Mouse (Mus musculus) MN1 (cell line): ENCODE measurements around the gene Lpar5.
A peak's percentile ranks its signal among the peaks of the same experiment; 100 is the strongest.
"Not testable (repeated sequence)": the region's sequence is repeated elsewhere in the genome, so short reads cannot be mapped to it uniquely, and the experiment has no call there.

Source experiments
- DNase-seq: peaks from one replicate; pipeline ENCODE4 v3.0.0-alpha.2; 2016; ENCODE audit warnings: low spot score

The Lpar5 gene

GRCm38 (mm10) chr6:125067571-125067995 is at the start of gene Lpar5:
Gene Lpar5, plus strand, starts transcription at chr6:125067920.
- DNase-seq: no peak

DNA sequence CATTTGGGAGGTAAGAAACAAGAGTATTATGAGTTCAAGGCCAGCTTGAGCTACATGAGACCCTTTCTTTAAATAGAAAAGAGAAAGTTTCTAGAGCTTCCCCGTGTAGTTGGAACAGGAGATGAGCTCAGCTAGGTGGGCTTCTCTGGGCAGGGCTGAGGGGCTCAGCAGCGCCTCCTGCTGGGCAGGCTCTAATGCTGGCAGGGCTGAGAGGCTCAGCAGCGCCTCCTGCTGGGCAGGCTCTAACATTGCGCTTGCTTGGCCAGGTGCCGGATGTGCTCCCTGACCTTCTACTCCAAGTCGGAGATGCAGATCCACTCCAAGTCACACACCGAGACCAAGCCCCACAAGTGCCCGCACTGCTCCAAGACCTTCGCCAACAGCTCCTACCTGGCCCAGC is 37.2 kb upstream of the Lpar5 start:
- peak; percentile 23 for DNase-seq

DNA sequence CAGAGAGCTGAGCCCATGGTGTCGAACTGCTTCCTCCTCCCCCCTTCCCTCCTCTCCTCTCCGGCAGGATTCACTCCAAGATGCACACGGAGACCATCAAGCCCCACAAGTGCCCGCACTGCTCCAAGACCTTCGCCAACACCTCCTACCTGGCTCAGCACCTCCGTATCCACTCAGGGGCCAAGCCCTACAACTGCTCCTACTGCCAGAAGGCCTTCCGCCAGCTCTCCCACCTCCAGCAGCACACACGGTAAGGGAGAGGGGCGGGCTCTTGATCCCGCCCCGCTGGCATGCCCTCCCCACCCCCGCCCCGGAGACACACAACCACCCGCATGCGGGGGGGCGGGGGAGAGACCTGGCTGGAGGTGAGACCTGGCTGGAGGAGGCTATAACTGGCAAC is 36.1 kb upstream of the Lpar5 start:
- no peak for DNase-seq

DNA sequence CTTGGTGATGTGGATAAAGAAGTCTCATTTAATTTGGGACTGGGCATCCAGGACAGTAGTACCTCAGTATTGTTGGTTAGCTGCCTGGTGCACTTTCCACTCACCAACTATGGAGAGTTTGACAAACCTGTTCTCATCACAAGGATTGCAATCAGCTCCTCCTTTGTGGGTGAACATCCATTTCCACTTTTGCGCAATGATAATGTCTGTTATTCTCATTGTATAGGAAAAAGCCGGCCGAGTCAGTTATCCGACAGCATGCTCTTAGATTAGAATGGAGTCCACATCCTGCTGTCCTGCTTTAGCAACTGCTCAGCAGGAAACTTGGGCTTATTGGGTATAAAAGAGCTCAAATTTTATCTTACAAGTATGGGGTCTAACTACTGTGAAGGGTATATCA is 29.1 kb upstream of the Lpar5 start:
- DNase-seq: no peak

DNA sequence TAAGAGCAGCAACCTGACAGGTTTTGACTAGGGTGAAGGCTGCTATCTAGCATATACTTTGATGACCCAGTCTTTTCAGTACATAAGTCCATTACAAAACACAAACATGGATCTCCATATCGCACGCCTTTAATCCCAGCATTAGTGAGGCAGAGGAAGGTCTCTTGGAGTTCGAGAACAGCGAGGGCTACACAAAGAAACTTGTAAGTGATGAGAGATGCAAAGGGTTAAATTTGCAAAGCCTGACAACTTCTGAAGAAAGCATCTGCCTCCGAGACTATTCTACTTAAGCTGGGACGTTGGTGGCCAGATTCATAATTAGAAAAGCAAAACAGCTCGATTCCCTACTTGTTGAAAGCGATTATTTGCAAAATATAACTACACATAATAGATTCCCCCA is 28.6 kb upstream of the Lpar5 start:
- DNase-seq: no peak

DNA sequence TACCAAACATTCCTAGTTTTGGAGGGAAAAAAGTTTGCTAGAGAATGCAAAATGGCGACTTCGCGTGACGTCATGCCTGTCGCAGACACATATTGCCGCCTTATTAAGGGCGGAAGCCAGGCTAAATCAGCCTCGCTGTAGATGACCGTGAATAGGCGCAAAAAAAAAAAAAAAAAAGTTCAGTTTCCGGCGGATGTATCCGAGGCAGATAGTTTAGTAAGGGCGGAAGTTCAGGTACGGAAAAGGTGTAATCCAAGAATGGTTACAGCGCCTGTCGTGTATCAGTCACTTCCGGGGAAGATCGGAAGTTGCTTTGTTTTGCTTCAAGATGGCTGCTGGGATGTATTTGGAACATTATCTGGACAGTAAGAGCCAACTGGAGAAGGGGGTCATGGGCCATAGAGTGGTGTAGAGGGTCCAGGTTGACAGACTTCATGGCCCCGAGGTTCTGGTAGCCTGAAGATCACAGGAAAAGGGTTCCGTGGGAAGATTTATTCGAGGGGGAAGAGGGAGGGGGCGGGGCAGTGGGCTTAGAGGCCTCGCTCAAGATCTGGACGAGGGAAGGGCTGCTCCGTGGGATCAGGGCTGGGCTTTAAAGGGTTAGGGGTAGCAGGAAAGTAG is 28.1 kb upstream of the Lpar5 start, which contains the start of gene Ing4:
TSS of gene Ing4 (plus strand) at position 228 of the 621 bp plus-strand sequence.
- peak; percentile 96 for DNase-seq

DNA sequence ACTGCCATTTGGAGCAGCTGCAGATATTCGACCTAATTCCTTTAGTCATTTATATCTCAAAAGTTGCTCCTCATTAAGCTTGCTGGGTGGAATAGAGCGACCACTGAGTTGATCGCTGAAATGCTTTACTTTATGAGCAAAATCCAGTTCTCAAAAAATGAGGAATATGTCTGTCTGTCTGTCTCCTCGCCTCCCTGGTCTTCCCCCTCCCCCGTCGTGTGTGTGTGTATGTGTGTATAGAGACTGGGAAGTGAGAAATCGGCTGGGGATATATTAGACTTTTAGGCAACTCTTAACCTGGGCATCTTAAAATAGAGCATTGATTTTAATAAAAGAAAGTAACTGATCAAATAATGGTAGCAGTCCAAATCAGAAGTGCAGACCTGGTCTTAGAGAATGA is 27.5 kb upstream of the Lpar5 start:
- DNase-seq: no peak

DNA sequence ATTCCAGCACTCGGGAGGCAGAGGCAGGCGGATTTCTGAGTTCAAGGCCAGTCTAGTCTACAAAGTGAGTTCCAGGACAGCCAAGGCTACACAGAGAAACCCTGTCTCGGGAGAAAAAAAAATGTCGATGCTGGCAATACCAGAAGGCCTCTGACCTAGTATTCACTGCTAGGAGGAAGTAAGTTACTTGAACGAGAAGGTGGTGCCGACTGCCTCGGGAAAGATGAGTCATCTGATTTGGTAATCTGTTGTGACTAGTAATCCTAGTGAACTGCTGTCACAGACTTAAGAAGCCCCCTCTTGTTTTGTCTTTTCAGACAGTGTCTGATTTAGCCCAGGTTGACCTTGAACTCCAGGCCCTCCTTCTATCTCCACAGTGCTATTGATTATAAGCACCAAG is 26.7 kb upstream of the Lpar5 start:
- DNase-seq: peak; percentile 25

GRCm38 (mm10) chr6:125042081-125042480 is 25.6 kb upstream of the Lpar5 start:
- no peak for DNase-seq

DNA sequence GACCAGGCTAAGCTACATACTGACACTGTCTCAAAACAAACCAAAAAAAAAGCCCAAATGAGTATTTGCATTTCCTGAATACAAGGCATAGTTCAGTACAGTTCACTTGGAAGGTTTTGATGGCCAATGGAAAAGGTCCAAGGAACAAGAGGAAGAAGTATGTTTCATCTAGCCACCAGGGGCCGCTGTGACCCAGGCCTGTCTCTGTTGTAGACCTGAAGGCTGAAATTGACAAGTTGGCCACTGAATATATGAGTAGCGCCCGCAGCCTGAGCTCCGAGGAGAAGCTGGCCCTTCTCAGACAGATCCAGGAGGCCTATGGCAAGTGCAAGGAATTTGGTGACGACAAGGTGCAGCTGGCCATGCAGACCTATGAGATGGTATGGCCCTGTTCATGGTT is 21.0 kb upstream of the Lpar5 start:
- peak; percentile 86 for DNase-seq

- DNase-seq: no peak
Measured at GRCm38 (mm10) chr6:125049678-125050077, 18.0 kb upstream of the Lpar5 start, which contains the start of gene Acrbp. Gene Acrbp, plus strand, starts transcription at chr6:125049689.

DNA sequence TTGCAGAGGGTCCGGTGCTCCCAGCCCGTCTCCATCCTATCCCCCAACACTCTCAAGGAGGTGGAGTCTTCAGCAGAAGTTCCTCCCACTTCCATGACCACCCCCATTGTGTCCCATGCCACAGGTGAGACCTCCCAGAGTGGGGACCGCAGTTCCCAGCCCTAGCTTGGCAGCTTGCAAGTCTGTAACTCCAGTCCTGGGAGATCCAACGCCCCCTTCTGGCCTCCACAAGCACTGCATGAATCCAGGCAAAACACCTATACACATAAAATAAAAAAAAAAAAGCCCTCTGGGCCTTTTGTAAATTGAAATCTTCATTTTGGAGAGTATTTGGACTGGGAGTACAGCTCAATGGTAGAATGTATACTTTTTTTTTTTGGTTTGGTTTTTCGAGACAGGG is 16.5 kb upstream of the Lpar5 start:
- DNase-seq: peak; percentile 20

DNA sequence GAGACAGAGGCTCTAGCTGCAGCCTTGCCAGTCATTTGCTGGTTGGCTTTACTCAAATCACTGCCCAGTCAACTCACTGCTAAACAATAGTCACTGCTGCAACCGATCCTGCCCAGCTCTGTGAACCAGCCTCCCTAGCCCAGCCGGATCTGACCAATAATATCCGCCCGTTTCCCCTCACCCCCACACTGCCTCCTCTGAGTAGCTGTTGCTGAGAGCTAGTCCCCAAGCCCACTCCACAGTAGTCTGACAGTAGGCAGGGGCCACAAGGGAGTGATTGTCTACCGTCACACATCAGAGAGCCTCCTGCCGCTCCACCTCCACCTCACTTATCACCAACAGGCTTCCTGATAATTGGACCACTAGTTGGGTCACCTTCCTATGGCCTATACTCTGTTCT is 6.2 kb upstream of the Lpar5 start:
- no peak for DNase-seq

DNA sequence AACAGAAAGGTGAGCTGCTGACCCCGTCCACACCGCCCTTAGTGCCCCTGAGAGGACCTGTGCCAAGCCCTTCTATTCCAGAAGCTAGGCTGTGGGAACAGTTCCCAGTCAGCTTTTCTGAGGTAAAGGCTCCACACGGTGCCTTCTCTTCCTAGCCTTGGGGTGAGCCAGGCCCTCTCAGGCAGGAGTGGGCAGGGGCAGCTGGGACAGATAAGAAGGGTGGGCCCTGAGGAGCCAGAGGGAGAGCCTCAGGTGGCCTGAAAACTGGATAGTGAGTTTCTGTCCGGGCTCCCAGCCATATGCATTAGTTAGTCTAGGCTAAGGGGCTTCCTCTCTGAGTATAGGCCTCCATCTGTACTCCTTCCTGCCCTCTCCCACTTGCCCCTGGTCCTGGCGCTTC is 5.2 kb upstream of the Lpar5 start:
- DNase-seq: no peak

- DNase-seq: no peak
Measured at GRCm38 (mm10) chr6:125063906-125064305, 3.8 kb upstream of the Lpar5 start.

DNA sequence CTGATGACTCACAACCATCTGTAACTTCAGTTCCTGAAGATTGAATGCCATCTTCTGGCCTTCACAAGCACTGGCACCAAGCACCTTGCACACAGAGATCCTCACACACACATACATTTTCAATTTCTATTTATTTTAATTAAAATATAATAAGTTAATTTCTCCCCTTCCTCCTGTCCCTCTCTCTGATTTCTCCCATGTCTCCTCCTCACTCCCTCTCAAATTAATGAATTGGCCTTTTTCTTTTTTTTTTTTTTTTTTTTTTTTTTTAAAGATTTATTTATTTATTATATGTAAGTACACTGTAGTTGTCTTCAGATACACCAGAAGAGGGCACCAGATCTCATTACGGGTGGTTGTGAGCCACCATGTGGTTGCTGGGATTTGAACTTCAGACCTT is 2.5 kb upstream of the Lpar5 start:
- DNase-seq: not testable (repeated sequence)

GRCm38 (mm10) chr6:125071170-125071895 is 3.6 kb downstream of the Lpar5 start:
- DNase-seq: peak; percentile 72

- peak; percentile 84 for DNase-seq
Measured at GRCm38 (mm10) chr6:125071896-125072279, 4.2 kb downstream of the Lpar5 start.

DNA sequence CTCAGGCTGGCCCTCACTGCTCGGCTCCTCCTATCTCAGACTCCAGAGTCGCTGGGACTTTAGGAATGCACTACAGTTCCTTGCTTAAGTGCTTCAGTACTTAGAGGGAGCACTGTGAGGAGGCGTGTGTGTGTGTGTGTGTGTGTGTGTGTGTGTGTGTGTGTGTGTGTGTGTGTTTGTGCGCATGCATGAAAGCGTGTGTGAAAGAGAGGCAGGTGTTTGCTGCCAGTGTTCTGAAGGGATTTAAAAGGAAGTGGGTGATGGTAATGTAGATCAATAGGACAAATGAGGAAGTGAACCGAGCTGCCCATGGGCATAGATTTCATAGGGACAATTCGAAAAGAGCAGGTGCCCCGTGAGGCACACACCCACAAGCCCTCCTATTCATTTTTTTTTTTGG is 6.1 kb downstream of the Lpar5 start:
- no peak for DNase-seq

DNA sequence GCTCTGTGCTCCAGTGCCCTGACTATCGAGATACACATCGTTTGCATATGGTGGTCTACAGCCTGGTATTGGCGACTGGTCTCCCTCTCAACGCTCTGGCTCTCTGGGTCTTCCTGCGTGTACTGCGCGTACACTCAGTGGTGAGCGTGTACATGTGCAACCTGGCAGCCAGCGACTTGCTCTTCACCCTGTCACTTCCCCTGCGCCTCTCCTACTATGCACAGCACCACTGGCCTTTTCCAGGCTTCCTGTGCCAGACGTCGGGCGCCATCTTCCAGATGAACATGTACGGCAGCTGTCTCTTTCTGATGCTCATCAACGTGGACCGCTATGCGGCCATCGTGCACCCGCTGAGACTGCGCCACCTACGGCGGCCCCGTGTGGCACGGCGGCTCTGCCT is 13.7 kb downstream of the Lpar5 start:
- no peak for DNase-seq

DNA sequence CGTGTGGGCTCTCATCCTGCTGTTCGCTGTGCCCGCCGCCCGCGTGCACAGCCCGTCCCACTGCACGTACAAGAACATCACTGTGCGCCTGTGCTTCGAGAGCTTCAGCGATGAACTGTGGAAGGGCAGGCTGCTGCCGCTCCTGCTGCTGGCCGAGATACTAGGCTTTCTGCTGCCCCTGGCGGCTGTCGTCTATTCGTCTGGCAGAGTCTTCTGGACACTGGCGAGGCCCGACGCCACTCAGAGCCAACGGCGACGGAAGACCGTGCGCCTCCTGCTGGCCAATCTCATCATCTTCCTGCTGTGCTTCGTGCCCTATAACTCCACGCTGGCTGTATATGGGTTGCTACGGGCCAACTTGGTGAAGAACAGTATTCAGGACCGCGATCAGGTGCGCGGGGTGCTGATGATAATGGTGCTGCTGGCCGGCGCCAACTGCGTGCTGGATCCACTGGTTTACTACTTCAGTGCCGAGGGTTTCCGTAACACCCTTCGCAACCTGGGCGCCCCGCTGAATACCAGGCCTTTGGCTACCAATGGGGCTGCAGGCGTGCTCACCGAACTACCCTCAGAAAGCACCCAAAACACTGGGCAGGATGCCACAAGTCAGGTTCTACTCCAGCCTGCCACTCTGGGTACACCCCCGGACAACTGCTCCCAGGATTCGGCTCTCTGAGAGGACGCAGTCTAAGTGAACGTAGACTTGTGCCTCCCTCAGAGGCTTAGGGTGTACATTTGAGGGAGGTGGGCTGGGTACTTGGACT is 14.3 kb downstream of the Lpar5 start:
- no peak for DNase-seq

GRCm38 (mm10) chr6:125082801-125083386 is 15.2 kb downstream of the Lpar5 start:
- DNase-seq: no peak

GRCm38 (mm10) chr6:125084424-125084823 is 16.7 kb downstream of the Lpar5 start:
- DNase-seq: peak; percentile 83
